Mouse (Mus musculus) midbrain, embryonic 16.5 days (tissue): ENCODE data around the gene Rab35. TPM values are rescaled to one million over a fixed set of nuclear protein-coding genes. Genes with fewer than 3 reads are reported as not detected.

ENCODE experiments used
- microRNA-seq: library from miRNA; unstranded; fragments of <30 nt; microRNA quantifications from one replicate; pipeline ENCODE4, GENCODE M21; 2017
- polyA plus RNA-seq: library from polyadenylated mRNA; unstranded; fragments of >200 nt; fragmentation: Nextera tagmentation; extraction: Ambion mirVana; gene quantifications from 2 replicates; pipeline ENCODE4 v1.2.1, GENCODE M21; 2015

The Rab35 gene
- polyA plus RNA-seq, 1 experiment from 2014 or later = 16.5 TPM

Small RNA genes lying within 50 kb of the gene (microRNA-seq; reads per million reads assigned to microRNA genes)
- gene Mir7030 = not detected

Other genes starting within 250 kb of the Rab35 start
- 47.9 and 53.7 TPM in 2 replicates for gene Msi1, start 202.3 kb upstream of the Rab35 start, polyA plus RNA-seq
- not detected in 2 replicates for gene Pla2g1b, start 165.6 kb upstream of the Rab35 start, polyA plus RNA-seq
- gene Sirt4, start 147.2 kb upstream of the Rab35 start, polyA plus RNA-seq = 32.3 and 32.7 TPM in 2 replicates
- 18.3 and 18.5 TPM in 2 replicates for gene Pxn, start 125.2 kb upstream of the Rab35 start, polyA plus RNA-seq
- 794 and 826 TPM in 2 replicates for gene Rplp0, start 72.4 kb upstream of the Rab35 start, polyA plus RNA-seq
- gene Gcn1l1, start 66.7 kb upstream of the Rab35 start, polyA plus RNA-seq = 45.1 and 46.7 TPM in 2 replicates
- 40.2 and 43.4 TPM in 2 replicates for gene Bicdl1, start 99.7 kb downstream of the Rab35 start, polyA plus RNA-seq
- 28.3 and 30.7 TPM in 2 replicates for gene Cit, start 213.4 kb downstream of the Rab35 start, polyA plus RNA-seq